8 mouse cellular contexts compared by ENCODE assay signal in the genomic region with DNA sequence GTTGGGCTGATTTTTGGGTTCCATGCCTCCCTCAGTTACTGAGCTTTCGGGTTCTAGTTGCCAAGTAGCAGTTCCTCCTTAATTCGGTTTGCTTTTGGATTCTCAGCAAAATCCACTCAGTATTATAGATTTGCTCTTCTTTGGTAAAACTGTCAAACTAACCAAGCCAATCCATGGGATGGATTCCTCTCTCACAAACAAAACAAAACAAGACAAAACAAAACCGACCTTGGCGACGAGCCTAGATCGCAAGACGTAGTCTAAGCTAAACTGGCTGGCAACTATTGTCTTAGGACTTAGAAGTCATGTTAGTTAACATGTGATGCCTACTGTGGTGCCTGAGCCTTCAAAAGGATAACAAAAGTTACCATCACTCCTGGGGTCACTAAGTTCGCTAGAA. TPM values are rescaled to one million over a fixed set of nuclear protein-coding genes. Genes with fewer than 3 reads are reported as not detected.
DNase-seq lines count a peak whose midpoint lies in the region; ATAC-seq and TF ChIP-seq lines count a peak whose summit lies in the region.

No protein-coding gene starts in this region.

- no peak for TF ChIP-seq CTCF in gastrocnemius, adult 2 months (IDR thresholded peaks at IDR 0.05)

- WGBS in forebrain, embryonic 13.5 days = 83% methylated on average over 8 of the region's 8 CpGs
- WGBS in liver, embryonic 15.5 days (ENCODE audit: insufficient replicate concordance) = 79% methylated on average over 8 of the region's 8 CpGs

- no peaks in the 10 kb centered on the region for H3K27me3 ChIP-seq in forebrain, embryonic 13.5 days
- no peaks in the 10 kb centered on the region for H3K27me3 ChIP-seq in liver, embryonic 15.5 days

- peaks cover 21% of the 10 kb centered on the region for H3K4me1 ChIP-seq in forebrain, embryonic 13.5 days
- peaks cover 40% of the 10 kb centered on the region for H3K4me1 ChIP-seq in liver, embryonic 15.5 days (replicated peaks)

- no peak for ATAC-seq in forebrain, embryonic 13.5 days
- ATAC-seq in liver, embryonic 15.5 days (ENCODE audit: insufficient read depth) = no peak
- no peak for ATAC-seq in activated CD4-positive, CD25-positive, alpha-beta regulatory T cell, adult 4 months
- ATAC-seq in megakaryocyte progenitor cell, adult 5-6 weeks (replicated peaks; ENCODE audit: poor library complexity) = no peak
- no peak for ATAC-seq in erythroid progenitor cell, adult 5-6 weeks (replicated peaks; ENCODE audit: low FRiP score, poor library complexity, severe bottlenecking)

- H3K9me3 ChIP-seq in forebrain, embryonic 13.5 days (replicated peaks) = no peaks in the 10 kb centered on the region
- no peaks in the 10 kb centered on the region for H3K9me3 ChIP-seq in liver, embryonic 15.5 days (replicated peaks)

- peak overlapping the region; percentile 94 for H3K27ac ChIP-seq in gastrocnemius, adult 2 months
- peak overlapping the region; percentile 60 for H3K27ac ChIP-seq in forebrain, embryonic 13.5 days
- H3K27ac ChIP-seq in liver, embryonic 15.5 days (replicated peaks) = peak overlapping the region; percentile 97

- intact Hi-C loops in gastrocnemius, adult 2 months (cut with DNase I) = no loop called here

- H3K36me3 ChIP-seq in forebrain, embryonic 13.5 days (ENCODE audit: poor library complexity, severe bottlenecking) = no peaks in the 10 kb centered on the region
- no peaks in the 10 kb centered on the region for H3K36me3 ChIP-seq in liver, embryonic 15.5 days (replicated peaks)

- no peak overlapping the region for H3K9ac ChIP-seq in forebrain, embryonic 13.5 days
- no peak overlapping the region for H3K9ac ChIP-seq in liver, embryonic 15.5 days

- H3K4me3 ChIP-seq in gastrocnemius, adult 2 months = peak overlapping the region; percentile 81
- peak overlapping the region; percentile 61 for H3K4me3 ChIP-seq in forebrain, embryonic 13.5 days
- H3K4me3 ChIP-seq in liver, embryonic 15.5 days (replicated peaks) = peak overlapping the region; percentile 86

- peak overlapping the region; percentile 59 for H3K4me2 ChIP-seq in forebrain, embryonic 13.5 days
- H3K4me2 ChIP-seq in liver, embryonic 15.5 days = peak overlapping the region; percentile 94

- DNase-seq in gastrocnemius, adult 2 months = no peak
- no peak for DNase-seq in gastrocnemius, postnatal 10 days
- DNase-seq in 416B (ENCODE audit: low read depth) = peak; percentile 19

RNA-seq across cellular contexts. Expression of gene 4931414P19Rik, which starts 2.1 kb away (rescaled TPM):
- total RNA-seq in gastrocnemius, adult 2 months (2021) = 1 to 10 TPM; 2.2 to 4.0 TPM
- 1 to 10 TPM; 3.1 to 5.1 TPM for total RNA-seq in gastrocnemius, postnatal 10 days (2021)
- 8.3 and 9.4 TPM in 2 replicates for polyA plus RNA-seq in forebrain, embryonic 13.5 days (2015; fragmentation: Nextera tagmentation; extraction: Ambion mirVana)
- polyA plus RNA-seq in liver, embryonic 15.5 days (2015; fragmentation: Nextera tagmentation; extraction: Ambion mirVana) = 1.9 and 2.9 TPM in 2 replicates
- polyA plus RNA-seq in activated CD4-positive, CD25-positive, alpha-beta regulatory T cell, adult 4 months (2017; shearing (Covaris generic)) = 1 to 10 TPM; 2.3 TPM
- total RNA-seq in megakaryocyte progenitor cell, adult 5-6 weeks (2015) = 6.9 and 14.0 TPM in 2 replicates
- total RNA-seq in megakaryocyte progenitor cell, adult 5-6 weeks (2017) = 5.1 TPM in 2 replicates
- total RNA-seq in erythroid progenitor cell, adult 5-6 weeks (2015; ENCODE audit: low replicate concordance) = 1.3 and 14.1 TPM in 2 replicates
- 2.2 and 4.7 TPM in 2 replicates for total RNA-seq in erythroid progenitor cell, adult 5-6 weeks (2017; ENCODE audit: low replicate concordance)

RNA-seq across cellular contexts. Expression of gene Psmb5, which starts 14.1 kb away (rescaled TPM):
- 100 to 1,000 TPM; 161 to 172 TPM for total RNA-seq in gastrocnemius, adult 2 months (2021)
- 100 to 1,000 TPM; 183 to 207 TPM for total RNA-seq in gastrocnemius, postnatal 10 days (2021)
- polyA plus RNA-seq in forebrain, embryonic 13.5 days (2015; fragmentation: Nextera tagmentation; extraction: Ambion mirVana) = 462 and 492 TPM in 2 replicates
- polyA plus RNA-seq in liver, embryonic 15.5 days (2015; fragmentation: Nextera tagmentation; extraction: Ambion mirVana) = 204 and 211 TPM in 2 replicates
- 100 to 1,000 TPM; 178 to 210 TPM for polyA plus RNA-seq in activated CD4-positive, CD25-positive, alpha-beta regulatory T cell, adult 4 months (2017; shearing (Covaris generic))
- total RNA-seq in megakaryocyte progenitor cell, adult 5-6 weeks (2015) = 189 and 217 TPM in 2 replicates
- 58.9 and 64.6 TPM in 2 replicates for total RNA-seq in megakaryocyte progenitor cell, adult 5-6 weeks (2017)
- 44.9 and 56.2 TPM in 2 replicates for total RNA-seq in erythroid progenitor cell, adult 5-6 weeks (2015; ENCODE audit: low replicate concordance)
- total RNA-seq in erythroid progenitor cell, adult 5-6 weeks (2017; ENCODE audit: low replicate concordance) = 8.7 and 14.7 TPM in 2 replicates

RNA-seq across cellular contexts. Expression of gene Psmb11, which starts 17.5 kb away (rescaled TPM):
- total RNA-seq in gastrocnemius, adult 2 months (2021) = not detected
- total RNA-seq in gastrocnemius, postnatal 10 days (2021) = not detected
- 0.04 TPM in 1 of 2 replicates, not detected in the other for polyA plus RNA-seq in forebrain, embryonic 13.5 days (2015; fragmentation: Nextera tagmentation; extraction: Ambion mirVana)
- polyA plus RNA-seq in liver, embryonic 15.5 days (2015; fragmentation: Nextera tagmentation; extraction: Ambion mirVana) = not detected in 2 replicates
- not detected for polyA plus RNA-seq in activated CD4-positive, CD25-positive, alpha-beta regulatory T cell, adult 4 months (2017; shearing (Covaris generic))
- total RNA-seq in megakaryocyte progenitor cell, adult 5-6 weeks (2015) = not detected in 2 replicates
- total RNA-seq in megakaryocyte progenitor cell, adult 5-6 weeks (2017) = 0.04 TPM in 1 of 2 replicates, not detected in the other
- total RNA-seq in erythroid progenitor cell, adult 5-6 weeks (2015; ENCODE audit: low replicate concordance) = not detected in 2 replicates
- not detected in 2 replicates for total RNA-seq in erythroid progenitor cell, adult 5-6 weeks (2017; ENCODE audit: low replicate concordance)

RNA-seq across cellular contexts. Expression of gene Ajuba, which starts 26.3 kb away (rescaled TPM):
- total RNA-seq in gastrocnemius, adult 2 months (2021) = 1 to 10 TPM; 1.4 to 1.8 TPM
- total RNA-seq in gastrocnemius, postnatal 10 days (2021) = 1 to 10 TPM; 7.5 to 9.9 TPM
- 18.8 and 20.3 TPM in 2 replicates for polyA plus RNA-seq in forebrain, embryonic 13.5 days (2015; fragmentation: Nextera tagmentation; extraction: Ambion mirVana)
- polyA plus RNA-seq in liver, embryonic 15.5 days (2015; fragmentation: Nextera tagmentation; extraction: Ambion mirVana) = 5.6 TPM in 2 replicates
- polyA plus RNA-seq in activated CD4-positive, CD25-positive, alpha-beta regulatory T cell, adult 4 months (2017; shearing (Covaris generic)) = under 1 TPM in 1 of 2 experiments, not detected in 1; 0.20 TPM
- total RNA-seq in megakaryocyte progenitor cell, adult 5-6 weeks (2015) = 1.2 and 2.1 TPM in 2 replicates
- 0.29 and 1.2 TPM in 2 replicates for total RNA-seq in megakaryocyte progenitor cell, adult 5-6 weeks (2017)
- 2.5 TPM in 1 of 2 replicates, not detected in the other for total RNA-seq in erythroid progenitor cell, adult 5-6 weeks (2015; ENCODE audit: low replicate concordance)
- total RNA-seq in erythroid progenitor cell, adult 5-6 weeks (2017; ENCODE audit: low replicate concordance) = not detected in 2 replicates

RNA-seq across cellular contexts. Expression of gene Gm17606, which starts 37.1 kb away (rescaled TPM):
- total RNA-seq in gastrocnemius, adult 2 months (2021) = not detected
- total RNA-seq in gastrocnemius, postnatal 10 days (2021) = not detected
- not detected in 2 replicates for polyA plus RNA-seq in forebrain, embryonic 13.5 days (2015; fragmentation: Nextera tagmentation; extraction: Ambion mirVana)
- polyA plus RNA-seq in liver, embryonic 15.5 days (2015; fragmentation: Nextera tagmentation; extraction: Ambion mirVana) = not detected in 2 replicates
- not detected for polyA plus RNA-seq in activated CD4-positive, CD25-positive, alpha-beta regulatory T cell, adult 4 months (2017; shearing (Covaris generic))
- total RNA-seq in megakaryocyte progenitor cell, adult 5-6 weeks (2015) = not detected in 2 replicates
- not detected in 2 replicates for total RNA-seq in megakaryocyte progenitor cell, adult 5-6 weeks (2017)
- not detected in 2 replicates for total RNA-seq in erythroid progenitor cell, adult 5-6 weeks (2015; ENCODE audit: low replicate concordance)
- total RNA-seq in erythroid progenitor cell, adult 5-6 weeks (2017; ENCODE audit: low replicate concordance) = not detected in 2 replicates
